Mouse (Mus musculus) forebrain, postnatal 0 days (tissue): ENCODE results near the gene Fbln5. TPM values are rescaled to one million over a fixed set of nuclear protein-coding genes. Genes with fewer than 3 reads are reported as not detected.

ENCODE experiments used
- ATAC-seq: fragments of 200-750 bp; cut with Nextera tagmentation; 2 replicates; pipeline ENCODE4 v1.8.0; 2017; ENCODE audit warnings: mild to moderate bottlenecking, moderate library complexity
- DNase-seq: peaks from one replicate; pipeline ENCODE4 v3.0.0-alpha.2; 2015
- H3K27ac ChIP-seq: fragments of 300-500 bp; sonication (generic); 2 replicates; pipeline ENCODE4 v1.5.1; 2014; ENCODE audit warnings: low read depth, mild to moderate bottlenecking, antibody characterized with exemption, low read length, moderate library complexity, mixed read lengths
- H3K27me3 ChIP-seq: fragments of 300-500 bp; sonication (generic); 2 replicates; pipeline ENCODE4 v1.6.1; 2014; ENCODE audit warnings: mild to moderate bottlenecking, low read length, mixed read lengths; ENCODE audit not compliant: insufficient read depth
- H3K36me3 ChIP-seq: fragments of 300-500 bp; sonication (generic); 2 replicates; pipeline ENCODE4 v1.6.1; 2014; ENCODE audit warnings: mild to moderate bottlenecking, moderate library complexity; ENCODE audit not compliant: insufficient read depth
- H3K4me1 ChIP-seq: fragments of 300-500 bp; sonication (generic); 2 replicates; pipeline ENCODE4 v1.6.1; 2014; ENCODE audit warnings: antibody characterized with exemption; ENCODE audit not compliant: insufficient read depth
- H3K4me2 ChIP-seq: fragments of 300-500 bp; sonication (generic); 2 replicates; pipeline ENCODE4 v1.6.1; 2014; ENCODE audit warnings: low read depth, mild to moderate bottlenecking, moderate library complexity
- H3K4me3 ChIP-seq: fragments of 300-500 bp; sonication (generic); 2 replicates; pipeline ENCODE4 v1.5.1; 2014; ENCODE audit warnings: low read depth, low read length, mixed read lengths
- H3K9ac ChIP-seq: fragments of 300-500 bp; sonication (generic); 2 replicates; pipeline ENCODE4 v1.6.1; 2014; ENCODE audit warnings: mild to moderate bottlenecking
- H3K9me3 ChIP-seq: fragments of 300-500 bp; sonication (generic); 2 replicates; pipeline ENCODE4 v1.6.1; 2016; ENCODE audit warnings: low read length
- CTCF ChIP-seq: sonication (generic); IDR thresholded peaks from 2 replicates; pipeline ENCODE4 v1.5.1; 2016; ENCODE audit warnings: antibody characterized with exemption, control low read depth, low read depth
- WGBS: fragments of 180-500 bp; shearing (Covaris S2); extraction: QIAGEN DNeasy Blood & Tissue Kit; methylation state at CpG from one replicate; pipeline ENCODE4 v1.1.7; 2014; 5-methylcytosine and 5-hydroxymethylcytosine counted together
- polyA plus RNA-seq: library from polyadenylated mRNA; unstranded; fragments of >200 nt; fragmentation: Nextera tagmentation; extraction: Ambion mirVana; gene quantifications from 2 replicates; pipeline ENCODE4 v1.2.1, GENCODE M21; 2015
- total RNA-seq: library from RNA; depleted of rRNA; stranded (reverse); fragments of >200 nt; gene quantifications from 2 replicates; pipeline ENCODE4 v1.2.3, GENCODE M21; 2014

Fbln5 gene
- total and polyA plus RNA-seq, 2 experiments from 2014 or later = 7.5 to 14.0 TPM

DNA sequence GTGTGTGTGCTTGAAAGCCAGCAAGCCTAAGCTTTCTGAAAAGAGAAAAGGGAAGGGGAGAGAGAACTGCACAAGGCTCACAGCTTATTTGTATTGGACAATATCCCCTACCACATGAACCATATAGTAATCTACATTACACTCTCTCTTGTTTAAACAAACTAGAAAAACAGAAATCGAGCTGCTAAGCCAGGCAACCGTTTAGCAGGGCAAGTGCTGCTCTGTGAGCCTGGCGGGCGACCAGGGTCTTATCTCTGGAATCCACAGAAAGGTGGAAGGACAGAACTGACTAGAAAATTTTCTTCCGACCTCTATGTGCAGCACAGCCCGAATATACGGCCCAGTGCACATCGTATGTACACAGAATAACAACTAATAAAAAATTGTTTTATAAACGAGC, 32.5 kb upstream of the Fbln5 start:
- DNase-seq = no peak
- H3K9me3 ChIP-seq = no peaks in the 10 kb centered on the region
- no peak overlapping the region for H3K27ac ChIP-seq
- no peak overlapping the region for H3K4me2 ChIP-seq
- H3K36me3 ChIP-seq = 0 out of 2 replicates have a peak, but pooled peaks cover 3% of the 10 kb centered on the region
- 87% methylated on average over 9 of the region's 9 CpGs for WGBS
- no peaks in the 10 kb centered on the region for H3K4me1 ChIP-seq
- no peaks in the 10 kb centered on the region for H3K27me3 ChIP-seq
- no peak overlapping the region for H3K4me3 ChIP-seq
- ATAC-seq = no peak
- H3K9ac ChIP-seq = no peak overlapping the region
- no peak for TF ChIP-seq CTCF

DNA sequence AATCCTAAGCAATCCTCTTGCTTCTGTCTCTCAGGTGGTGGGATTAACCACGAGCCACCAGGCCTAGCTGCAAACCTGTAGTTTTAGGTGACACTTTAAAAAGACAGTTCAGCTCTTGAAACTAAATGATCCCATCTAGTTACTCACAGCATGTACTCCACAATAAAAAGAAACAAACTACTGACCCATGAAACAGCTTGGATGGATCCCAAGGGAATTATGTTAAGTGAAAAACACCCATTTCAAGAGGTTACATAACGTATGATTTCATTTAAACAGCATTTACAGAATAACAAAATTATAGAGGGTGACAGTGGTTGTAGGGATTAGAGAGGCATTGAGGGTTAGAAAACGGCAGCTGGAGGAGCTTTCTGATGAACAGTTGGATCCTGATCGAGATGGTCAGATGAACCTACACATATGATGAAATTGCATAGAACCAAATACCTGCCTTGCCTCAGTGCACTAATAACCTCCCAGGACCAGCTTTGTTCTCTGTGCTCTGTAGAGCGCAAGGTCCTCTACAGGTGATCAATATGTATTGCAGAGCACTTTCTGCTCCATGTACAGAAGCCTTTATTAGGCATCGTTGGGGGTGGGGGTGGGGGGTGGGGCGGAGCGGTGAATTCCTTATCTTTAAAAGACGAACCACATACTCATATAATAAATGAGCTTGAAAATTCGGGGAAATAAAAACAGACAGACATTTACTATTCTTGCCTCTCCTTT, 17.9 kb upstream of the Fbln5 start:
- no peak for TF ChIP-seq CTCF
- H3K27ac ChIP-seq = no peak overlapping the region

DNA sequence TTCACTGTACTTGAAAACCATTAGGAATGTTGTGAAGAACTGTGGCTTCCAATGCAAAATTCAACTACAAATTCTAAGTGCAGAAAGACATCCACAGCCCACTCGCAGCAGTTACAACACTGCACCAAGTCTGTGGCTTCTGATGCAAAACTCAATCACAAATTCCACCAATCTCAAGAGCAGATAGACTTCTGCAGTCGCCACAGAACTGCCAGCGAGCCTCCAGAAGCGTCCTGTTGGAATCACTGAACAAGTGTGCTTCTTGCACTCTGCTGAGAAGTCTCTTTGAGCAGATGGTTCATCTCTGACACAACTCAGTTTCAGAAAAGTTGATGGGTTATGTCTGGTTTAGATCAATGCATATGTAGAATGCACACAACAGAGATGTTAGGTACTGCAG, 15.9 kb upstream of the Fbln5 start:
- Histone ChIP-seq H3K9ac (no peak overlapping the region), H3K9me3 (no peaks in the 10 kb centered on the region), H3K4me2 (no peak overlapping the region), H3K4me1 (no peaks in the 10 kb centered on the region), H3K27me3 (no peaks in the 10 kb centered on the region), H3K27ac (no peak overlapping the region), H3K36me3 (peaks cover 25% of the 10 kb centered on the region), H3K4me3 (no peak overlapping the region)
- 90% methylated on average over 4 of the region's 4 CpGs for WGBS
- TF ChIP-seq CTCF = no peak
- ATAC-seq (no peak), DNase-seq (no peak)

More for the DNA sequence above, 17.9 kb upstream of the Fbln5 start:
- no peak for ATAC-seq
- no peak overlapping the region for H3K9ac ChIP-seq
- no peaks in the 10 kb centered on the region for H3K9me3 ChIP-seq
- H3K4me3 ChIP-seq = no peak overlapping the region
- no peaks in the 10 kb centered on the region for H3K4me1 ChIP-seq
- H3K4me2 ChIP-seq = no peak overlapping the region
- DNase-seq = no peak
- no peaks in the 10 kb centered on the region for H3K27me3 ChIP-seq
- H3K36me3 ChIP-seq = peaks cover 25% of the 10 kb centered on the region
- 88% methylated on average over 10 of the region's 10 CpGs for WGBS

DNA sequence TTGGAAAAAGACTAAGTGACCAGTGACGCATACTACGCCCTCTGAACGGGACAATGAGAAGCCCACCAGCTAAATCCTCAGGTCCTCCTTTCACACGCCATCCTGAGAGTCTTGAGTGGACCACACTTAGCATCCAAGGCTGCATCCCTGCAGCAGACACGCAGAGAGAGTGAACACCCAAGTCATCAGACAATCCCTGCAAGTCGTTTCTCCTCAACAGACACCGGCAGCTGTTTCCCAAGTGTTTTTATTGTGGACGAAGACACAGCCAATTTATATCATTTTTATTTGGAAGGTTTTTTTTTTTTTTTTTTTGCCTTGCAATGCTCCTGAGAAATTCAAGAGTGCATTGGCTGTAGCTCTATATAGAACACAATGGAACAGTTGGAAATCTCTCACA, 14.9 kb upstream of the Fbln5 start:
- Histone ChIP-seq H3K4me2 (no peak overlapping the region), H3K4me1 (no peaks in the 10 kb centered on the region), H3K27me3 (no peaks in the 10 kb centered on the region), H3K36me3 (peaks cover 25% of the 10 kb centered on the region), H3K27ac (no peak overlapping the region), H3K4me3 (no peak overlapping the region), H3K9me3 (no peaks in the 10 kb centered on the region), H3K9ac (no peak overlapping the region)
- DNase-seq (no peak), ATAC-seq (no peak)
- 94% methylated on average over 8 of the region's 8 CpGs for WGBS
- TF ChIP-seq CTCF = no peak

DNA sequence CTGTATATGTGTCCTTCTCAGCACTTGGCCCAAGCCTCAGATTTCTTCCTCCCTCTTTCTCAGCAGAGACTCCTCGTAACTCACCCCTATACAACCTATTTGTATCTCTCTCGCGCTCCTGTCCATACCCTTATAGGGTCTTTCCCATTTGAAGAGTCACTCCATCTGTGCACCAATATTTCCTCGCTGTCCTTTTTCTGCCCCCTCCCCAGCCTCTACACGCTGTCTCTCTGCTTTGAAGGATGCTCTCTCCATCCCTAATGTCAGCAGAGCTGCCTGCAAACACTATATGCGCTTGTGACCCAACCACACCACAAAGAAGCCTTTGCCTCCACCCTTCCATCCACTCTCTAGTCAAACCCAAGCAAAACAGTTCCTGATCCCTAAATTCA, 14.3 kb upstream of the Fbln5 start:
- TF ChIP-seq CTCF = no peak
- H3K9me3 ChIP-seq = no peaks in the 10 kb centered on the region
- H3K4me1 ChIP-seq = no peaks in the 10 kb centered on the region
- no peak overlapping the region for H3K4me3 ChIP-seq
- H3K36me3 ChIP-seq = peaks cover 19% of the 10 kb centered on the region; the same call in 1 of the 2 replicates
- 96% methylated on average over 6 of the region's 6 CpGs for WGBS
- no peak overlapping the region for H3K27ac ChIP-seq
- DNase-seq (no peak), ATAC-seq (no peak)
- no peak overlapping the region for H3K4me2 ChIP-seq
- H3K27me3 ChIP-seq = no peaks in the 10 kb centered on the region
- H3K9ac ChIP-seq = no peak overlapping the region

DNA sequence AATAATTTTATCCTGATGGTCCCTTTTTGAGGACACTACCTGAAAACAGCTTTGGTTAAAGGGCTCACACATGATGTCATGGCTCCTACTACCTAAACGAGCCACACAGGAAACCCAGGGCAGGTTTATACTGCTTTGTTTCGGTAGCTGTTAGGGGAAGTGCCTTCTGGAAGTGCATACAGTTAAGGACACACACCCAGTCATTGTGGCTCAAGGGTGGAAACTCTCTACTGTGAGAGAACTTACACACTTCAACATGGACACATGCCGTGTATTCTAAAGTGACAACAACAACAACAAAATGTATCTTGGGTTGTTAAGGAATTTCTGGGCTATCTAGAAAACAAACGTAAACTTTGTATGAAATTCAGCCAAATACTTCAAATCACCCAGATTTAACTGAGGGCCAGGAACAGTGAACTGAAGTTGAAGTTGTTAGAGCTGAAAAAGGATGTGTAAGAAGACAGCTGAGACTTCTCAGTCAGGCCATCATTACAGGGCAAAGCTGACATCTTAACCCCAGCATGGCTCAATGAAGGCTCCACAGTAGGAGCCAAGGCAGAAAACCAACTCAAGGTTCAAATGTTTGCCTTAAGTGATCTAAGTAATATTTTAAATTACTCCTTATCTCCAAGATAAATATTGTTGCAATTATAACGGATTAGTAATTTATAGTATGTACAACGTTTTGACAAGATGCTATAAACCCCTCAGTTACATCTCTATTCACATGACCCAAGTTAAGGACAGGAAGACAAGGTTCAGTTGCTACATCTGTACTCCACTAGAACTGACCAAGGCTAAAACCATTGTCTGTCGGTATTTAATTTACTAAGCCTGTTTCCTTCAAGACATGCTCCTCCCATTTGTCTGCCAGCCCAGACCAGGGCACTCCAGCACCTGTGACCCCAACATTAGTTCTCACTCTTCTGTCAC, 13.6 kb upstream of the Fbln5 start:
- no peak for ATAC-seq
- no peaks in the 10 kb centered on the region for H3K9me3 ChIP-seq
- peaks cover 15% of the 10 kb centered on the region; the same call in 1 of the 2 replicates for H3K36me3 ChIP-seq
- no peak overlapping the region for H3K4me2 ChIP-seq
- H3K27me3 ChIP-seq = no peaks in the 10 kb centered on the region
- H3K4me1 ChIP-seq = no peaks in the 10 kb centered on the region
- TF ChIP-seq CTCF = no peak
- H3K9ac ChIP-seq = no peak overlapping the region
- 84% methylated on average over 7 of the region's 7 CpGs for WGBS
- H3K4me3 ChIP-seq = no peak overlapping the region
- no peak overlapping the region for H3K27ac ChIP-seq
- no peak for DNase-seq

DNA sequence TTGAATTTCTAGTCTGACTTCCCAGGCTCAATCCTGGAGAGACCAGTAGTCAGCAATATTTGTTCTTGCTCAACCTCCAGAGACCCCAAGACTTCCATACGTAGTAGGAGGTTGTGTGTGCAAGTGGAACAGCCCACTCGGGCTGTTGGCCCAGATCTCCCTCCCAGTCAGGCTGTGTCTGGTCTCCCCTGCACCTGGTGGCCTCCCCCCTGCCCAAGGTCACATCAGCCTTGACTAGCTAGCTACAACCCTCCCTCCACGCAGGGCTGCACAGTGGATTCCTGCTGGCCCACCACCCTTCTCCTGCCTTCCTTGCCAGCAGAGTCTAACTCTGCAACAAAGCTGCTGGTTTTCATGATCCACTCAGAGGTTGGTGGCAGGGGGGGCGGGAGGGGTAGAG, 12.4 kb upstream of the Fbln5 start:
- TF ChIP-seq CTCF = no peak
- no peaks in the 10 kb centered on the region for H3K27me3 ChIP-seq
- DNase-seq (no peak), ATAC-seq (no peak)
- H3K4me1 ChIP-seq = no peaks in the 10 kb centered on the region
- H3K36me3 ChIP-seq = peaks cover 8% of the 10 kb centered on the region; the same call in 1 of the 2 replicates
- H3K27ac ChIP-seq = no peak overlapping the region
- no peak overlapping the region for H3K9ac ChIP-seq
- WGBS = 73% methylated on average over 4 of the region's 4 CpGs
- no peak overlapping the region for H3K4me3 ChIP-seq
- no peaks in the 10 kb centered on the region for H3K9me3 ChIP-seq
- H3K4me2 ChIP-seq = no peak overlapping the region
